Mouse (Mus musculus) G1E (cell line): Measurements from ENCODE around the gene Tuba1c. TPM values are rescaled to one million over a fixed set of nuclear protein-coding genes. Genes with fewer than 3 reads are reported as not detected.
A peak's percentile ranks its signal among the peaks of the same experiment; 100 is the strongest.

Experiments used
- ATAC-seq: 2 replicates; pipeline ENCODE4 v1.8.0; 2016; ENCODE audit warnings: mild to moderate bottlenecking; ENCODE audit not compliant: insufficient number of reproducible peaks, poor library complexity, low FRiP score, severe bottlenecking; ENCODE audit errors: extremely low read depth
- DNase-seq: peaks from one replicate; pipeline ENCODE4 v3.0.0; 2012; ENCODE audit warnings: low spot score
- H3K27me3 ChIP-seq: 2 replicates; pipeline ENCODE4 v1.6.1; 2012; ENCODE audit warnings: mild to moderate bottlenecking, low read length, inconsistent platforms; ENCODE audit not compliant: insufficient read depth
- H3K36me3 ChIP-seq: replicated peaks from 2 replicates; pipeline ENCODE3; 2012; ENCODE audit warnings: mild to moderate bottlenecking, inconsistent platforms
- H3K4me1 ChIP-seq: 2 replicates; pipeline ENCODE4 v1.6.1; 2012; ENCODE audit warnings: low read depth, low read length, inconsistent platforms, mixed read lengths; ENCODE audit not compliant: insufficient read depth
- H3K4me3 ChIP-seq: 2 replicates; pipeline ENCODE4 v1.5.1; 2012; ENCODE audit warnings: low read depth, mild to moderate bottlenecking, inconsistent platforms, low read length, moderate library complexity, mixed read lengths
- H3K9me3 ChIP-seq: replicated peaks from 2 replicates; pipeline ENCODE4 v1.6.1; 2012; ENCODE audit warnings: inconsistent platforms
- CTCF ChIP-seq: IDR thresholded peaks from 2 replicates; pipeline ENCODE4 v1.5.1; 2012; ENCODE audit warnings: low read depth, low read length, inconsistent platforms, mixed read lengths
- GATA1 ChIP-seq: IDR thresholded peaks from 2 replicates; pipeline ENCODE4 v1.6.1; 2012; ENCODE audit warnings: borderline replicate concordance, low read length, inconsistent platforms, mixed read lengths
- GATA2 ChIP-seq: IDR thresholded peaks from 2 replicates; pipeline ENCODE4 v1.6.1; 2012; ENCODE audit warnings: low read depth, low read length, inconsistent platforms, borderline replicate concordance
- POLR2AphosphoS5 ChIP-seq: IDR thresholded peaks from 2 replicates; pipeline ENCODE4 v1.6.1; 2012; ENCODE audit warnings: low read depth, low read length, inconsistent platforms; ENCODE audit not compliant: insufficient replicate concordance
- TAL1 ChIP-seq: conservative IDR thresholded peaks from 2 replicates; pipeline ENCODE4 v1.6.1; 2012; ENCODE audit warnings: low read depth, low read length, inconsistent platforms, mixed read lengths
- polyA plus RNA-seq: library from polyadenylated mRNA; stranded (reverse); fragments of >175 nt; gene quantifications from 2 replicates; pipeline ENCODE4 v1.2.3, GENCODE M21; 2012
- total RNA-seq, 2 experiments: library from RNA; stranded (forward) in 1 of 2; stranded (reverse) in 1 of 2; fragments of 200-1000 nt in 1 of 2; fragments of >200 nt in 1 of 2; fragmentation: Nextera tagmentation in 1 of 2; gene quantifications; 2 replicates each; pipeline ENCODE4 v1.2.3; 2014 to 2017

Tuba1c gene
- total and polyA plus RNA-seq, 3 experiments, result 72.7 to 856 (median 252) TPM

- H3K27me3 ChIP-seq, result peaks cover 8% of the 10 kb centered on the region; the same call in 1 of the 2 replicates
- TF ChIP-seq GATA1, result no peak
- no peak for TF ChIP-seq GATA2
- no peak for TF ChIP-seq TAL1
- TF ChIP-seq CTCF, result no peak
- TF ChIP-seq POLR2AphosphoS5, result no peak
- DNase-seq, result no peak
- no peak overlapping the region for H3K4me3 ChIP-seq
- H3K36me3 ChIP-seq, result peaks cover 62% of the 10 kb centered on the region
- H3K9me3 ChIP-seq, result peaks cover 3% of the 10 kb centered on the region
- H3K4me1 ChIP-seq, result peaks cover 26% of the 10 kb centered on the region
- ATAC-seq, result no peak
Measured at GRCm38 (mm10) chr15:99082840-99083239, 53.1 kb downstream of the Tuba1c start.

GRCm38 (mm10) chr15:99083258-99083657 lies 53.6 kb downstream of the Tuba1c start:
- Histone ChIP-seq H3K27me3 (peaks cover 12% of the 10 kb centered on the region; the same call in 1 of the 2 replicates), H3K9me3 (peaks cover 3% of the 10 kb centered on the region), H3K36me3 (peaks cover 58% of the 10 kb centered on the region), H3K4me1 (peaks cover 22% of the 10 kb centered on the region), H3K4me3 (no peak overlapping the region)
- TF ChIP-seq CTCF (no peak), GATA2 (no peak), TAL1 (no peak), GATA1 (no peak), POLR2AphosphoS5 (no peak)
- ATAC-seq, result no peak
- peak; percentile 40 for DNase-seq

GRCm38 (mm10) chr15:99083867-99084557 lies 54.3 kb downstream of the Tuba1c start:
- TF ChIP-seq GATA1 (no peak), GATA2 (no peak), POLR2AphosphoS5 (no peak), TAL1 (no peak), CTCF (no peak)
- Histone ChIP-seq H3K4me1 (peaks cover 15% of the 10 kb centered on the region), H3K27me3 (peaks cover 17% of the 10 kb centered on the region; the same call in 1 of the 2 replicates), H3K36me3 (peaks cover 50% of the 10 kb centered on the region), H3K9me3 (peaks cover 3% of the 10 kb centered on the region), H3K4me3 (no peak overlapping the region)
- ATAC-seq (no peak), DNase-seq (no peak)

DNA sequence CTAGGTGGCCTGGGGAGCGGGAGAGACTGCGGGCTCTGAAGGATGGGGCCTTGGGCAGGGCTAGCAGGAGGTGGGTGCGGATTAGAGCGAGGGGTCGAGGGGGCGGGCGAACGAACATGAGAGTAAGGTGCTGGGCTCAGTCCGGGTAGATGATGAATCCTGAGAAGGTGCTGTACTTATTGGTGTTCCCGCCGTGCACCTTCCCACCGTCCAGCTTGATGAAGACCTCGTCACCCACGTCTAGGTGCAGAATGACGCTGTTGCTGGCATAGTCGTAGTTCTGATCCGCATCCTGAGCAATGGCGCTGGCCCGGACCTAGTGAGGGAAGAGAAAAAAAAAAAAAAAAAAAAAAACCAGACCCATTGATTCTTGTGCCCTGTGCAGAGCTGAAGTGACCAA lies 54.9 kb downstream of the Tuba1c start:
- peaks cover 3% of the 10 kb centered on the region for H3K9me3 ChIP-seq
- no peak overlapping the region for H3K4me3 ChIP-seq

DNA sequence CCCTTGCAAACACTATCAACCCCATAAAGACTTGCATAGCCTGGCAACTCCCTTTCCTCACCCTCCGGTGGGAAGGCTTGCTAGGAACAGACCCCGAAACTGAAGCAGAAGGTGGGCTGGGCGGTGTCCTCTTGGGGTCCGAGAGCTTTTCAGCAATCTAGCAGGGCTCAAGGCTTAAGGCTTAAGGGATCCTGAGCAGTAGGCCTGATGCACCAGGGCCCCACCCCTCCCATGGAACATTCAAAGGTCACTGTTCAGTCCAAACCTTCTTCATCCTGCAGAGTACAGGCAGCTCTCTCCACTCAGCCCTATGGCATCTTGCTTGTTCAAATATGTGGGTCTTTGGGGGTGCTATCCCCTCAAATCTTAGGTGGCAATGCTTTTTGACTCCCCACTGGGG lies 56.3 kb downstream of the Tuba1c start:
- H3K4me1 ChIP-seq, result peaks cover 11% of the 10 kb centered on the region
- TF ChIP-seq POLR2AphosphoS5, result no peak
- no peak for TF ChIP-seq GATA1
- no peak for TF ChIP-seq TAL1
- TF ChIP-seq CTCF, result no peak
- no peak for TF ChIP-seq GATA2
- DNase-seq, result no peak

More for the DNA sequence above, 54.9 kb downstream of the Tuba1c start:
- H3K4me1 ChIP-seq, result peaks cover 15% of the 10 kb centered on the region
- ATAC-seq, result no peak
- no peak for DNase-seq
- peaks cover 22% of the 10 kb centered on the region for H3K27me3 ChIP-seq
- peaks cover 46% of the 10 kb centered on the region for H3K36me3 ChIP-seq
- TF ChIP-seq CTCF, result no peak
- TF ChIP-seq GATA2, result no peak
- no peak for TF ChIP-seq GATA1

GRCm38 (mm10) chr15:99087253-99088075 lies 57.8 kb downstream of the Tuba1c start, which contains the start of gene C1ql4:
TSS of gene C1ql4 (minus strand) at chr15:99087817.
- Histone ChIP-seq H3K27me3 (peaks cover 38% of the 10 kb centered on the region), H3K36me3 (peaks cover 18% of the 10 kb centered on the region), H3K9me3 (peaks cover 3% of the 10 kb centered on the region), H3K4me3 (peak within 1 kb of the TSS; percentile 4; the same call in 1 of the 2 replicates), H3K4me1 (peaks cover 10% of the 10 kb centered on the region)
- no peak for ATAC-seq
- TF ChIP-seq POLR2AphosphoS5 (no peak), TAL1 (no peak), GATA2 (no peak), CTCF (no peak), GATA1 (no peak)
- no peak for DNase-seq

More for the DNA sequence above, 56.3 kb downstream of the Tuba1c start:
- ATAC-seq, result no peak
- Histone ChIP-seq H3K27me3 (peaks cover 34% of the 10 kb centered on the region), H3K36me3 (peaks cover 32% of the 10 kb centered on the region), H3K9me3 (peaks cover 3% of the 10 kb centered on the region), H3K4me3 (no peak overlapping the region)

Other genes with a start within 250 kb of the Tuba1c start
- gene Wnt1, start 240.0 kb upstream of the Tuba1c start, total RNA-seq (2014; fragmentation: Nextera tagmentation), result not detected in 2 replicates
- gene Wnt1, start 240.0 kb upstream of the Tuba1c start, total RNA-seq (2017), result not detected in 2 replicates
- not detected in 2 replicates for gene Wnt1, start 240.0 kb upstream of the Tuba1c start, polyA plus RNA-seq
- gene Ddn, start 220.4 kb upstream of the Tuba1c start, total RNA-seq (2014; fragmentation: Nextera tagmentation), result not detected in 2 replicates
- gene Ddn, start 220.4 kb upstream of the Tuba1c start, total RNA-seq (2017), result 0.17 and 0.22 TPM in 2 replicates
- gene Ddn, start 220.4 kb upstream of the Tuba1c start, polyA plus RNA-seq, result 0.07 and 0.08 TPM in 2 replicates
- gene Prkag1, start 198.4 kb upstream of the Tuba1c start, total RNA-seq (2014; fragmentation: Nextera tagmentation), result 62.8 and 72.4 TPM in 2 replicates
- 114 and 150 TPM in 2 replicates for gene Prkag1, start 198.4 kb upstream of the Tuba1c start, total RNA-seq (2017)
- 106 and 142 TPM in 2 replicates for gene Prkag1, start 198.4 kb upstream of the Tuba1c start, polyA plus RNA-seq
- gene Kmt2d, start 158.7 kb upstream of the Tuba1c start, total RNA-seq (2014; fragmentation: Nextera tagmentation), result 141 and 150 TPM in 2 replicates
- 22.1 and 27.0 TPM in 2 replicates for gene Kmt2d, start 158.7 kb upstream of the Tuba1c start, total RNA-seq (2017)
- 42.8 and 57.8 TPM in 2 replicates for gene Kmt2d, start 158.7 kb upstream of the Tuba1c start, polyA plus RNA-seq
- 5.2 and 8.4 TPM in 2 replicates for gene Rhebl1, start 135.4 kb upstream of the Tuba1c start, total RNA-seq (2014; fragmentation: Nextera tagmentation)
- 7.8 and 8.0 TPM in 2 replicates for gene Rhebl1, start 135.4 kb upstream of the Tuba1c start, total RNA-seq (2017)
- gene Rhebl1, start 135.4 kb upstream of the Tuba1c start, polyA plus RNA-seq, result 2.7 and 2.9 TPM in 2 replicates
- gene Dhh, start 131.4 kb upstream of the Tuba1c start, total RNA-seq (2014; fragmentation: Nextera tagmentation), result not detected in 2 replicates
- 0.05 and 0.06 TPM in 2 replicates for gene Dhh, start 131.4 kb upstream of the Tuba1c start, total RNA-seq (2017)
- not detected in 2 replicates for gene Dhh, start 131.4 kb upstream of the Tuba1c start, polyA plus RNA-seq
- gene Lmbr1l, start 111.7 kb upstream of the Tuba1c start, total RNA-seq (2014; fragmentation: Nextera tagmentation), result 10.9 and 17.1 TPM in 2 replicates
- gene Lmbr1l, start 111.7 kb upstream of the Tuba1c start, total RNA-seq (2017), result 4.5 and 7.4 TPM in 2 replicates
- 9.6 and 9.7 TPM in 2 replicates for gene Lmbr1l, start 111.7 kb upstream of the Tuba1c start, polyA plus RNA-seq
- 1,654 and 1,866 TPM in 2 replicates for gene Tuba1b, start 95.3 kb upstream of the Tuba1c start, total RNA-seq (2014; fragmentation: Nextera tagmentation)
- gene Tuba1b, start 95.3 kb upstream of the Tuba1c start, total RNA-seq (2017), result 717 and 929 TPM in 2 replicates
- gene Tuba1b, start 95.3 kb upstream of the Tuba1c start, polyA plus RNA-seq, result 255 and 384 TPM in 2 replicates
- gene Gm49450, start 76.3 kb upstream of the Tuba1c start, total RNA-seq (2014; fragmentation: Nextera tagmentation), result not detected in 2 replicates
- gene Gm49450, start 76.3 kb upstream of the Tuba1c start, total RNA-seq (2017), result not detected in 2 replicates
- gene Gm49450, start 76.3 kb upstream of the Tuba1c start, polyA plus RNA-seq, result not detected in 2 replicates
- 11.6 and 22.3 TPM in 2 replicates for gene Tuba1a, start 76.2 kb upstream of the Tuba1c start, total RNA-seq (2014; fragmentation: Nextera tagmentation)
- gene Tuba1a, start 76.2 kb upstream of the Tuba1c start, total RNA-seq (2017), result 35.9 and 52.0 TPM in 2 replicates
- 1.4 and 3.3 TPM in 2 replicates for gene Tuba1a, start 76.2 kb upstream of the Tuba1c start, polyA plus RNA-seq
- not detected in 2 replicates for gene Prph, start 25.3 kb downstream of the Tuba1c start, total RNA-seq (2014; fragmentation: Nextera tagmentation)
- gene Prph, start 25.3 kb downstream of the Tuba1c start, total RNA-seq (2017), result not detected in 2 replicates
- gene Prph, start 25.3 kb downstream of the Tuba1c start, polyA plus RNA-seq, result not detected in 2 replicates
- 58.2 and 59.0 TPM in 2 replicates for gene Troap, start 44.7 kb downstream of the Tuba1c start, total RNA-seq (2014; fragmentation: Nextera tagmentation)
- 22.3 and 22.8 TPM in 2 replicates for gene Troap, start 44.7 kb downstream of the Tuba1c start, total RNA-seq (2017)
- gene Troap, start 44.7 kb downstream of the Tuba1c start, polyA plus RNA-seq, result 71.0 and 73.9 TPM in 2 replicates
- not detected in 2 replicates for gene C1ql4, start 57.9 kb downstream of the Tuba1c start, total RNA-seq (2014; fragmentation: Nextera tagmentation)
- not detected in 2 replicates for gene C1ql4, start 57.9 kb downstream of the Tuba1c start, total RNA-seq (2017)
- gene C1ql4, start 57.9 kb downstream of the Tuba1c start, polyA plus RNA-seq, result not detected in 2 replicates
- gene Dnajc22, start 63.3 kb downstream of the Tuba1c start, total RNA-seq (2014; fragmentation: Nextera tagmentation), result not detected in 2 replicates
- 0.16 TPM in 1 of 2 replicates, not detected in the other for gene Dnajc22, start 63.3 kb downstream of the Tuba1c start, total RNA-seq (2017)
- not detected in 2 replicates for gene Dnajc22, start 63.3 kb downstream of the Tuba1c start, polyA plus RNA-seq
- gene Spats2, start 96.0 kb downstream of the Tuba1c start, total RNA-seq (2014; fragmentation: Nextera tagmentation), result not detected in 2 replicates
- gene Spats2, start 96.0 kb downstream of the Tuba1c start, total RNA-seq (2017), result 0.05 and 0.12 TPM in 2 replicates
- not detected in 2 replicates for gene Spats2, start 96.0 kb downstream of the Tuba1c start, polyA plus RNA-seq
- gene Kcnh3, start 195.0 kb downstream of the Tuba1c start, total RNA-seq (2014; fragmentation: Nextera tagmentation), result not detected in 2 replicates
- 0.05 TPM in 1 of 2 replicates, not detected in the other for gene Kcnh3, start 195.0 kb downstream of the Tuba1c start, total RNA-seq (2017)
- not detected in 2 replicates for gene Kcnh3, start 195.0 kb downstream of the Tuba1c start, polyA plus RNA-seq
- gene Mcrs1, start 222.1 kb downstream of the Tuba1c start, total RNA-seq (2014; fragmentation: Nextera tagmentation), result 29.8 and 39.4 TPM in 2 replicates
- gene Mcrs1, start 222.1 kb downstream of the Tuba1c start, total RNA-seq (2017), result 45.7 and 60.1 TPM in 2 replicates
- gene Mcrs1, start 222.1 kb downstream of the Tuba1c start, polyA plus RNA-seq, result 75.9 and 83.4 TPM in 2 replicates